Mouse (Mus musculus) limb, embryonic 15.5 days (tissue): ENCODE measurements around the gene Wasf2. TPM values are rescaled to one million over a fixed set of nuclear protein-coding genes. Genes with fewer than 3 reads are reported as not detected.
"Not testable (repeated sequence)": the region's sequence is repeated elsewhere in the genome, so short reads cannot be mapped to it uniquely, and the experiment has no call there.

Experiments used
- ATAC-seq: fragments of 200-750 bp; cut with Nextera tagmentation; 2 replicates; pipeline ENCODE4 v1.8.0; 2017; ENCODE audit warnings: low read depth, moderate TSS enrichment; ENCODE audit not compliant: insufficient number of reproducible peaks, low FRiP score, low TSS enrichment
- H3K27ac ChIP-seq: fragments of 300-500 bp; sonication (generic); 2 replicates; pipeline ENCODE4 v1.5.1; 2015; ENCODE audit warnings: moderate library complexity, mild to moderate bottlenecking, inconsistent platforms
- H3K27me3 ChIP-seq: fragments of 300-500 bp; sonication (generic); 2 replicates; pipeline ENCODE4 v1.6.1; 2015; ENCODE audit warnings: inconsistent platforms
- H3K36me3 ChIP-seq: fragments of 300-500 bp; sonication (generic); 2 replicates; pipeline ENCODE4 v1.6.1; 2015; ENCODE audit warnings: inconsistent platforms
- H3K4me1 ChIP-seq: fragments of 300-500 bp; sonication (generic); 2 replicates; pipeline ENCODE4 v1.6.1; 2015; ENCODE audit warnings: inconsistent platforms
- H3K4me2 ChIP-seq: fragments of 300-500 bp; sonication (generic); 2 replicates; pipeline ENCODE4 v1.6.1; 2015; ENCODE audit warnings: mild to moderate bottlenecking, inconsistent platforms
- H3K4me3 ChIP-seq: fragments of 300-500 bp; sonication (generic); 2 replicates; pipeline ENCODE4 v1.5.1; 2015; ENCODE audit warnings: mild to moderate bottlenecking, inconsistent platforms
- H3K9ac ChIP-seq: fragments of 300-500 bp; sonication (generic); 2 replicates; pipeline ENCODE4 v1.6.1; 2015; ENCODE audit warnings: inconsistent platforms
- H3K9me3 ChIP-seq: fragments of 300-500 bp; sonication (generic); 2 replicates; pipeline ENCODE4 v1.6.1; 2016; ENCODE audit warnings: inconsistent platforms
- WGBS: fragments of 180-500 bp; shearing (Covaris S2); methylation state at CpG from one replicate; pipeline ENCODE4 v1.1.7; 2015; 5-methylcytosine and 5-hydroxymethylcytosine counted together
- polyA plus RNA-seq: library from polyadenylated mRNA; unstranded; fragments of >200 nt; fragmentation: Nextera tagmentation; extraction: Ambion mirVana; gene quantifications from 2 replicates; pipeline ENCODE4 v1.2.1, GENCODE M21; 2015

Wasf2 gene
- polyA plus RNA-seq, 1 experiment from 2014 or later: 117 TPM

- no peaks in the 10 kb centered on the region for H3K27me3 ChIP-seq
- peaks cover 88% of the 10 kb centered on the region for H3K4me1 ChIP-seq
- 18% methylated on average over 8 of the region's 8 CpGs for WGBS
- ATAC-seq: peak; percentile 61
- H3K9me3 ChIP-seq: no peaks in the 10 kb centered on the region
- peak overlapping the region; percentile 37 for H3K4me2 ChIP-seq
- H3K36me3 ChIP-seq: no peaks in the 10 kb centered on the region
- H3K9ac ChIP-seq: 0 out of 2 replicates have a peak overlapping the region, but pooled peaks have one; percentile 10
- peak overlapping the region; percentile 94 for H3K27ac ChIP-seq
- no peak overlapping the region for H3K4me3 ChIP-seq
These were observed 40.0 kb upstream of the Wasf2 start for GRCm38 (mm10) chr4:133090276-133090719.

- peaks cover 87% of the 10 kb centered on the region for H3K4me1 ChIP-seq
- H3K4me3 ChIP-seq: 0 out of 2 replicates have a peak overlapping the region, but pooled peaks have one; percentile 3
- H3K9me3 ChIP-seq: no peaks in the 10 kb centered on the region
- H3K27me3 ChIP-seq: no peaks in the 10 kb centered on the region
- peak overlapping the region; percentile 37 for H3K4me2 ChIP-seq
- WGBS: 7% methylated on average over 18 of the region's 18 CpGs
- H3K9ac ChIP-seq: 0 out of 2 replicates have a peak overlapping the region, but pooled peaks have one; percentile 10
- peak overlapping the region; percentile 94 for H3K27ac ChIP-seq
- ATAC-seq: peak; percentile 74
- no peaks in the 10 kb centered on the region for H3K36me3 ChIP-seq
These were observed 39.4 kb upstream of the Wasf2 start for GRCm38 (mm10) chr4:133090720-133091458.

- Histone ChIP-seq H3K4me1 (peaks cover 82% of the 10 kb centered on the region), H3K27ac (peak overlapping the region; percentile 94), H3K4me3 (no peak overlapping the region), H3K9ac (no peak overlapping the region), H3K27me3 (no peaks in the 10 kb centered on the region), H3K4me2 (no peak overlapping the region), H3K36me3 (no peaks in the 10 kb centered on the region), H3K9me3 (no peaks in the 10 kb centered on the region)
- ATAC-seq: no peak
- 47% methylated on average over 4 of the region's 4 CpGs for WGBS
These were observed 38.9 kb upstream of the Wasf2 start for GRCm38 (mm10) chr4:133091459-133091785.

GRCm38 (mm10) chr4:133092453-133092901 is 37.8 kb upstream of the Wasf2 start:
- ATAC-seq: peak; percentile 70; the same call in 1 of the 2 replicates
- peak overlapping the region; percentile 43 for H3K4me2 ChIP-seq
- H3K27ac ChIP-seq: peak overlapping the region; percentile 94
- H3K9ac ChIP-seq: peak overlapping the region; percentile 5; the same call in 1 of the 2 replicates
- peaks cover 73% of the 10 kb centered on the region for H3K4me1 ChIP-seq
- no peaks in the 10 kb centered on the region for H3K27me3 ChIP-seq
- H3K9me3 ChIP-seq: no peaks in the 10 kb centered on the region
- H3K36me3 ChIP-seq: no peaks in the 10 kb centered on the region
- 4% methylated on average over 18 of the region's 18 CpGs for WGBS
- H3K4me3 ChIP-seq: peak overlapping the region; percentile 23

GRCm38 (mm10) chr4:133093056-133093455 is 37.2 kb upstream of the Wasf2 start:
- Histone ChIP-seq H3K4me2 (no peak overlapping the region), H3K27me3 (no peaks in the 10 kb centered on the region), H3K27ac (peak overlapping the region; percentile 94), H3K36me3 (no peaks in the 10 kb centered on the region), H3K4me1 (peaks cover 67% of the 10 kb centered on the region), H3K9me3 (no peaks in the 10 kb centered on the region), H3K9ac (no peak overlapping the region), H3K4me3 (no peak overlapping the region)
- no peak for ATAC-seq
- WGBS: 65% methylated on average over 6 of the region's 6 CpGs

GRCm38 (mm10) chr4:133093481-133094033 is 36.7 kb upstream of the Wasf2 start:
- Histone ChIP-seq H3K27ac (peak overlapping the region; percentile 94), H3K9ac (no peak overlapping the region), H3K4me1 (peaks cover 66% of the 10 kb centered on the region), H3K4me2 (no peak overlapping the region), H3K27me3 (no peaks in the 10 kb centered on the region), H3K4me3 (no peak overlapping the region), H3K9me3 (no peaks in the 10 kb centered on the region), H3K36me3 (no peaks in the 10 kb centered on the region)
- WGBS: 25% methylated on average over 6 of the region's 6 CpGs
- no peak for ATAC-seq

- ATAC-seq: no peak
- no peak overlapping the region for H3K9ac ChIP-seq
These were observed 36.0 kb upstream of the Wasf2 start for GRCm38 (mm10) chr4:133094255-133094654.

GRCm38 (mm10) chr4:133094936-133095733 is 35.2 kb upstream of the Wasf2 start:
- Histone ChIP-seq H3K27me3 (no peaks in the 10 kb centered on the region), H3K4me2 (peak overlapping the region; percentile 37), H3K36me3 (no peaks in the 10 kb centered on the region), H3K9ac (no peak overlapping the region), H3K27ac (peak overlapping the region; percentile 87), H3K9me3 (no peaks in the 10 kb centered on the region), H3K4me1 (peaks cover 55% of the 10 kb centered on the region), H3K4me3 (peak overlapping the region; percentile 20)
- 43% methylated on average over 16 of the region's 16 CpGs for WGBS
- no peak for ATAC-seq

More at GRCm38 (mm10) chr4:133094255-133094654, 36.0 kb upstream of the Wasf2 start:
- Histone ChIP-seq H3K36me3 (no peaks in the 10 kb centered on the region), H3K27me3 (no peaks in the 10 kb centered on the region), H3K4me3 (no peak overlapping the region), H3K27ac (peak overlapping the region; percentile 87; the same call in 1 of the 2 replicates), H3K4me1 (peaks cover 64% of the 10 kb centered on the region), H3K9me3 (no peaks in the 10 kb centered on the region), H3K4me2 (no peak overlapping the region)
- WGBS: 67% methylated on average over 1 of the region's 1 CpGs

GRCm38 (mm10) chr4:133095734-133096065 is 34.6 kb upstream of the Wasf2 start:
- H3K36me3 ChIP-seq, ATAC-seq, H3K9me3 ChIP-seq, H3K9ac ChIP-seq, H3K27me3 ChIP-seq: not testable (repeated sequence)
- Histone ChIP-seq H3K27ac (peak overlapping the region; percentile 87), H3K4me2 (peak overlapping the region; percentile 37), H3K4me1 (peaks cover 50% of the 10 kb centered on the region), H3K4me3 (peak overlapping the region; percentile 20)
- WGBS: 15% methylated on average over 3 of the region's 3 CpGs

GRCm38 (mm10) chr4:133096671-133097070 is 33.6 kb upstream of the Wasf2 start:
- H3K27ac ChIP-seq, ATAC-seq, H3K36me3 ChIP-seq, H3K9ac ChIP-seq, H3K4me2 ChIP-seq, H3K9me3 ChIP-seq, H3K27me3 ChIP-seq: not testable (repeated sequence)
- 0% methylated on average over 16 of the region's 26 CpGs for WGBS
- H3K4me1 ChIP-seq: peaks cover 41% of the 10 kb centered on the region
- peak overlapping the region; percentile 33 for H3K4me3 ChIP-seq

- H3K27ac ChIP-seq: no peak overlapping the region
- H3K4me2 ChIP-seq: no peak overlapping the region
- H3K4me3 ChIP-seq: no peak overlapping the region
- no peak overlapping the region for H3K9ac ChIP-seq
- H3K9me3 ChIP-seq: no peaks in the 10 kb centered on the region
- H3K4me1 ChIP-seq: peaks cover 23% of the 10 kb centered on the region
- H3K36me3 ChIP-seq: no peaks in the 10 kb centered on the region
- 80% methylated on average over 9 of the region's 9 CpGs for WGBS
- no peak for ATAC-seq
- no peaks in the 10 kb centered on the region for H3K27me3 ChIP-seq
These were observed 28.6 kb upstream of the Wasf2 start for GRCm38 (mm10) chr4:133101751-133102150.
